ENCODE assay signal across 9 mouse cellular contexts in the genomic region with DNA sequence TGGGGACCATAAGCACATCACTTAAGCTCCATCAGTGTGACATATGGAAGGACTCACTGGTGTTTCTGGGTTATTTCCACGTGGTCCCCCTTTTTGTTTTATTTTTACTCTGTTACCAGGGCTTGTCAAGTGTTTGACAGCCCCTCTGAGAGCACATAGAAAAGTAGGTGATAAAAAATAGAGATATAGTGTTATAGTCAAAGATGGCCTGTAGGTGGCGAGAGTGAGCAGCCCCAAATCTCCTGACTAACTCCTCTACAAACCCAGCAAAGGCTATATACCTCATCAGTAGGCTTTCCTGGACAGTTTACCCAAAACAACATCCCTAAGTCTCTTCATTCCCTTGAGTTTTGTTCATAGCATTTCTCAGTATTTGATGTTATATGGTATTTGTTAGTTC. TPM values are rescaled to one million over a fixed set of nuclear protein-coding genes. Genes with fewer than 3 reads are reported as not detected.
DNase-seq lines count a peak whose midpoint lies in the region; TF ChIP-seq lines count a peak whose summit lies in the region.
"Had no signal": no experiment of that assay in that cellular context is flagged by ENCODE, and none has a peak within 500 bp of the region (broad histone marks: within the 10 kb centered on the region; RNA-seq: fewer than 3 reads in every experiment).

No protein-coding gene starts in this region.

- no peaks in the 10 kb centered on the region for H3K36me3 ChIP-seq in thymus, adult 2 months (ENCODE audit: control insufficient read depth, insufficient read depth, low read length)
- H3K36me3 ChIP-seq: limb, embryonic 13.5 days had no signal

- no peak overlapping the region for H3K27ac ChIP-seq in thymus, adult 2 months (ENCODE audit: control insufficient read depth, insufficient read depth, low read length)
- H3K27ac ChIP-seq: limb, embryonic 13.5 days had no signal

- no peaks in the 10 kb centered on the region for H3K4me1 ChIP-seq in thymus, adult 2 months (replicated peaks; ENCODE audit: control insufficient read depth, insufficient read depth, low read length)

- no peak for TF ChIP-seq CTCF in thymus, adult 2 months (IDR thresholded peaks at IDR 0.05; ENCODE audit: borderline replicate concordance, control insufficient read depth, extremely low read depth, insufficient read depth, low read length, poor library complexity)

- no peaks in the 10 kb centered on the region for H3K27me3 ChIP-seq in thymus, adult 2 months (ENCODE audit: control insufficient read depth, insufficient read depth, low read length)
- H3K27me3 ChIP-seq: limb, embryonic 13.5 days had no signal

- 0% methylated on average over 2 of the region's 2 CpGs for WGBS in thymus, adult 2 months

- intact Hi-C loops in gastrocnemius, postnatal 36 days (cut with DNase I), result no loop called here

- peak; percentile 28 for DNase-seq in gastrocnemius, postnatal 10 days
- no peak for DNase-seq in gastrocnemius, postnatal 36 days
- DNase-seq in thymus, adult 2 months, result peak; percentile 13
- no peak for DNase-seq in thymus, adult 18-20 months
- peak; percentile 61 to 73 for DNase-seq in cerebellum, postnatal 10 days
- DNase-seq in hindlimb bud, embryonic 11.5 days (ENCODE audit: extremely low spot score, low read depth, low spot score), result peak; percentile 39
- peak; percentile 34 for DNase-seq in lung, postnatal 25 days (ENCODE audit: low spot score)
- DNase-seq in ovary, postnatal 36 days (ENCODE audit: low spot score), result no peak

- H3K4me3 ChIP-seq in thymus, adult 2 months (ENCODE audit: control insufficient read depth, insufficient read depth, low read length), result no peak overlapping the region
- H3K4me3 ChIP-seq: limb, embryonic 13.5 days had no signal

- no peak for TF ChIP-seq POLR2A in thymus, adult 2 months (IDR thresholded peaks at IDR 0.05; ENCODE audit: control insufficient read depth, extremely low read depth, insufficient read depth, low read length, poor library complexity)

RNA-seq across cellular contexts. Expression of gene Fgg, which starts 5.3 kb away (rescaled TPM):
- total RNA-seq in gastrocnemius, postnatal 10 days (2021), result under 1 TPM in 1 of 2 experiments, not detected in 1; 0.86 TPM
- total RNA-seq in gastrocnemius, postnatal 36 days (2021), result under 1 TPM in 1 of 2 experiments, not detected in 1; 0.36 TPM
- 0.65 and 4.3 TPM in 2 replicates for polyA plus RNA-seq in thymus, adult 2 months (2012; rRNA removed)

RNA-seq across cellular contexts. Expression of gene Fga, which starts 23.7 kb away (rescaled TPM):
- total RNA-seq in gastrocnemius, postnatal 10 days (2021), result 1 to 10 TPM in 1 of 2 experiments, not detected in 1; 1.1 TPM
- total RNA-seq in gastrocnemius, postnatal 36 days (2021), result under 1 TPM in 1 of 2 experiments, not detected in 1; 0.59 TPM
- polyA plus RNA-seq in thymus, adult 2 months (2012; rRNA removed), result 0.08 and 1.0 TPM in 2 replicates

RNA-seq across cellular contexts. Expression of gene Fgb, which starts 47.5 kb away (rescaled TPM):
- total RNA-seq in gastrocnemius, postnatal 10 days (2021), result under 1 TPM in 1 of 2 experiments, not detected in 1; 0.50 TPM
- under 1 TPM in 1 of 2 experiments, not detected in 1; 0.20 TPM for total RNA-seq in gastrocnemius, postnatal 36 days (2021)
- 0.15 and 1.8 TPM in 2 replicates for polyA plus RNA-seq in thymus, adult 2 months (2012; rRNA removed)
- polyA plus RNA-seq: limb, embryonic 13.5 days had no signal

RNA-seq across cellular contexts. Expression of gene Plrg1, which starts 53.1 kb away (rescaled TPM):
- total RNA-seq in gastrocnemius, postnatal 10 days (2021), result 10 to 100 TPM; 29.0 to 32.2 TPM
- 10 to 100 TPM; 20.6 to 22.5 TPM for total RNA-seq in gastrocnemius, postnatal 36 days (2021)
- polyA plus RNA-seq in thymus, adult 2 months (2012; rRNA removed), result 55.9 TPM in 2 replicates

Comparison
In these comparisons a context has a peak if more than half of its experiments do, and no peak if none do; other contexts are left out.
1. DNase-seq: peak in gastrocnemius, postnatal 10 days (single experiment), thymus, adult 2 months (single experiment), cerebellum, postnatal 10 days (2 of 2), hindlimb bud, embryonic 11.5 days (single experiment) and lung, postnatal 25 days (single experiment); none in gastrocnemius, postnatal 36 days (0 of 2), thymus, adult 18-20 months (0 of 2) and ovary, postnatal 36 days (single experiment).